Mouse (Mus musculus) forebrain, embryonic 11.5 days (tissue): ENCODE results near the gene Lgr5. TPM values are rescaled to one million over a fixed set of nuclear protein-coding genes. Genes with fewer than 3 reads are reported as not detected.
A peak's percentile ranks its signal among the peaks of the same experiment; 100 is the strongest.

Experiments
- ATAC-seq: fragments of 200-750 bp; cut with Nextera tagmentation; replicated peaks from 2 replicates; pipeline ENCODE4 v1.8.0; 2017; ENCODE audit warnings: moderate TSS enrichment; ENCODE audit not compliant: low FRiP score
- DNase-seq: peaks from one replicate; pipeline ENCODE4 v3.0.0-alpha.2; 2017; ENCODE audit warnings: low spot score
- H3K27ac ChIP-seq: fragments of 300-500 bp; sonication (generic); 2 replicates; pipeline ENCODE4 v1.5.1; 2014; ENCODE audit warnings: low read depth, low read length
- H3K27me3 ChIP-seq: fragments of 300-500 bp; sonication (generic); 2 replicates; pipeline ENCODE4 v1.6.1; 2014; ENCODE audit warnings: mild to moderate bottlenecking, low read length, mixed read lengths; ENCODE audit not compliant: control insufficient read depth, insufficient read depth
- H3K36me3 ChIP-seq: fragments of 300-500 bp; sonication (generic); 2 replicates; pipeline ENCODE4 v1.6.1; 2014; ENCODE audit warnings: mild to moderate bottlenecking, low read length, moderate library complexity, mixed read lengths; ENCODE audit not compliant: control insufficient read depth, insufficient read depth
- H3K4me1 ChIP-seq: fragments of 300-500 bp; sonication (generic); replicated peaks from 2 replicates; pipeline ENCODE4 v1.6.1; 2014; ENCODE audit warnings: low read length, mixed read lengths; ENCODE audit not compliant: control insufficient read depth, insufficient read depth
- H3K4me2 ChIP-seq: fragments of 300-500 bp; sonication (generic); 2 replicates; pipeline ENCODE4 v1.6.1; 2014; ENCODE audit warnings: low read depth, mild to moderate bottlenecking, low read length, moderate library complexity, mixed read lengths; ENCODE audit not compliant: severe bottlenecking
- H3K4me3 ChIP-seq: fragments of 300-500 bp; sonication (generic); 2 replicates; pipeline ENCODE4 v1.5.1; 2014; ENCODE audit warnings: low read depth, low read length
- H3K9ac ChIP-seq: fragments of 300-500 bp; sonication (generic); 2 replicates; pipeline ENCODE4 v1.6.1; 2014; ENCODE audit warnings: low read length
- H3K9me3 ChIP-seq: fragments of 300-500 bp; sonication (generic); 2 replicates; pipeline ENCODE4 v1.6.1; 2016; ENCODE audit warnings: low read length, mixed read lengths; ENCODE audit not compliant: control insufficient read depth
- WGBS: fragments of 180-500 bp; shearing (Covaris S2); extraction: QIAGEN DNeasy Blood & Tissue Kit; methylation state at CpG from one replicate; pipeline ENCODE4 v1.1.7; 2014; 5-methylcytosine and 5-hydroxymethylcytosine counted together
- polyA plus RNA-seq: library from polyadenylated mRNA; unstranded; fragments of >200 nt; fragmentation: Nextera tagmentation; extraction: Ambion mirVana; gene quantifications from 2 replicates; pipeline ENCODE4 v1.2.1, GENCODE M21; 2014

Gene Lgr5
- polyA plus RNA-seq, 1 experiment from 2014 or later, result 0.94 TPM

DNA sequence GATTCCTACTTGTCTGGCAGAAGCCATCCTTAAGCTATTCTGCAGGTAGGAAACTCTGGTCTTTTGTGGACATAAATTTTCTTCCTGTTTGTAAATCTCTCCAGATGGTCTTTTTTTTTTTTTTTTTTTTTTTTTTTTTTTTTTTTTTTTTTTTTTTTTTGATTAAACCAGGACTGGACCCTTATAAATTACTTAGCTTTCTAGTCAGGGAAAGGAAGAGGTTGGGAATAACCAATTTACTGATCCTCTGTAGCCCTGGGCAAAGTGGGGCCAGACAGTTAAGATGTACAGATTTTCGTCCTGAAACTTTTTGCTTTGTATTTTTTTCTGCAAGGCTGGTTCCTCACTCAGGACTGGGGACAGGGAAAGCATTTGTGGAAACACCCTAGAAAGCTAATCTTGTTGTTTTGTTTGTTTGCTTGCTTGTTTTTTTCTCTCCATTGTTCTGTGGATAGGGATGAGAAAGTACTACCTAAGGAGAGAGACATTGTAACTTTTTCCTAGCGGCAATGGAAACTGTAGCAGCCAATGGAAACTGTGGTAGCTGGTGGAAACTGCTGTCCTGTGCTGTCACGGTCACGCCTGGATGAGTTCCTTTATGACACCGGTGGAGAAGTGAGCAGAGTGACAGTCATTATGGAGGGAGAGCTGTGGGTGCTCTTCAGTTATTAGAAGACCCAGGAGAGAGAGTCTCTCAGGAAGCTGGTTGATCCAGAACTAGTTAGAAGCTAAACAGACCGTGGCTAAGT lies 114.2 kb downstream of the Lgr5 start:
- no peak overlapping the region for H3K27ac ChIP-seq
- H3K9me3 ChIP-seq, result no peaks in the 10 kb centered on the region
- H3K4me1 ChIP-seq, result 0 out of 2 replicates have a peak, but pooled peaks cover 2% of the 10 kb centered on the region
- H3K9ac ChIP-seq, result no peak overlapping the region
- 79% methylated on average over 6 of the region's 6 CpGs for WGBS
- ATAC-seq (no peak), DNase-seq (no peak)
- peaks cover 40% of the 10 kb centered on the region for H3K27me3 ChIP-seq
- H3K36me3 ChIP-seq, result no peaks in the 10 kb centered on the region
- no peak overlapping the region for H3K4me3 ChIP-seq
- no peak overlapping the region for H3K4me2 ChIP-seq

DNA sequence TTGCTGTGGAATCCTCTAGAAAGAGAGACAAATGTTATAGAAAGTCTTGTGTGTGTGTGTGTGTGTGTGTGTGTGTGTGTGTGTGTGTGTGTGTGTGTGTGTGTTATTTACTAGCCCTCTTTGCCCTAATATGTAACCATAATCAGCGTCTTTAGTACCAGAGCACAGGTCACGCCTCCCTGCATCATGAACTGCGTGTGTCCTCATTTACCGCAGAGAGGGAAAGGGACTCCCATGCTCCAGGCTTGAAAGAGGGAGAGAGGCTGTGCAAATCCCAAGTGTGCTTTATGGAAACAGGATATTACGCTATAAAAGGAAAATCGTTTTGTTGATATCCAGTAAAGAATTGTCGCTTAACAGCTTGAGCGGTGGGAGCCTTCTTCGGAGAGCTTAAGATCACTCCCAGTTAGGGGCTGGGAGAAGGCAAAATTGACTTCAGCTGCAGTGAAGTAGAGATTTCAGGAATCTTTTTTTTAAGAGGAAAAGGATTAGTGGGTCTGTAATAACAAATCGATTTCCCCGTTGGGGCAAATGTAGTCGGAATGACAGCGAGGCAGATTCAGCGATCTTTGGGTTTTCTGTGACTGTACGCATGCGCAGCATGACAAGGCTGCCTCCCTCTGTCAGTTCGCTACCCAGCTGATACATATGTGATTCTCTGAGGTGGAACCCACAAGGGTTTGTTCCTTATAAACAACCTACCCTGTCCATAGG lies 116.8 kb downstream of the Lgr5 start:
- peaks cover 53% of the 10 kb centered on the region for H3K27me3 ChIP-seq
- peak overlapping the region; percentile 12; the same call in 1 of the 2 replicates for H3K4me3 ChIP-seq
- H3K27ac ChIP-seq, result no peak overlapping the region
- no peaks in the 10 kb centered on the region for H3K9me3 ChIP-seq
- H3K4me2 ChIP-seq, result peak overlapping the region; percentile 36; the same call in 1 of the 2 replicates
- H3K9ac ChIP-seq, result no peak overlapping the region
- no peaks in the 10 kb centered on the region for H3K36me3 ChIP-seq
- H3K4me1 ChIP-seq, result no peaks in the 10 kb centered on the region
- 46% methylated on average over 17 of the region's 17 CpGs for WGBS
- DNase-seq, result no peak
- no peak for ATAC-seq

DNA sequence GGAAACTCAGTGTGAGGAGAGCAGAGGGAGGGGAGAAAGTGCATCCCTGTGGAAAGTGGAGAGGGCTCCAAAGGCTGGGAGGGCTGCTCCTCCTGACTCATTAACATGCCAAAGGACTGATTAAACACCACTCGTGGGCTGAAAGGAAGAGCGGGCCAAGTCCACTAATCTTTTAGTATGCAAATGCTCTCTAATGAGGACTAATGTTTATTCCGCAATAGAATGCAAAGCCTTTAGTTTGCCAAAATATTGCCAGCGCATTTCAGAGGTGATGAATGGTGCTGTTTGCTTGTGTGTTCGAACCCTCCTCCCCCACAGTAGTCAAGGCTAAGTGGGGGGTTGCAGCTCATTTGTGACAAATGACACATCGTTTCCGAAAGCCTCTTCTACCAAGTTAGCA lies 118.5 kb downstream of the Lgr5 start:
- DNase-seq (peak; percentile 73), ATAC-seq (peak; percentile 91)
- Histone ChIP-seq H3K4me1 (no peaks in the 10 kb centered on the region), H3K4me3 (no peak overlapping the region), H3K27ac (no peak overlapping the region), H3K27me3 (peaks cover 58% of the 10 kb centered on the region), H3K36me3 (no peaks in the 10 kb centered on the region), H3K9me3 (no peaks in the 10 kb centered on the region), H3K9ac (no peak overlapping the region), H3K4me2 (no peak overlapping the region)
- 11% methylated on average over 7 of the region's 7 CpGs for WGBS

GRCm38 (mm10) chr10:115468632-115469031 lies 118.9 kb downstream of the Lgr5 start:
- no peak overlapping the region for H3K4me2 ChIP-seq
- peaks cover 54% of the 10 kb centered on the region for H3K27me3 ChIP-seq
- H3K9me3 ChIP-seq, result no peaks in the 10 kb centered on the region
- H3K4me1 ChIP-seq, result no peaks in the 10 kb centered on the region
- DNase-seq, result no peak
- WGBS, result 41% methylated on average over 7 of the region's 7 CpGs
- no peak overlapping the region for H3K4me3 ChIP-seq
- no peak overlapping the region for H3K27ac ChIP-seq
- ATAC-seq, result peak; percentile 34
- no peaks in the 10 kb centered on the region for H3K36me3 ChIP-seq
- no peak overlapping the region for H3K9ac ChIP-seq

DNA sequence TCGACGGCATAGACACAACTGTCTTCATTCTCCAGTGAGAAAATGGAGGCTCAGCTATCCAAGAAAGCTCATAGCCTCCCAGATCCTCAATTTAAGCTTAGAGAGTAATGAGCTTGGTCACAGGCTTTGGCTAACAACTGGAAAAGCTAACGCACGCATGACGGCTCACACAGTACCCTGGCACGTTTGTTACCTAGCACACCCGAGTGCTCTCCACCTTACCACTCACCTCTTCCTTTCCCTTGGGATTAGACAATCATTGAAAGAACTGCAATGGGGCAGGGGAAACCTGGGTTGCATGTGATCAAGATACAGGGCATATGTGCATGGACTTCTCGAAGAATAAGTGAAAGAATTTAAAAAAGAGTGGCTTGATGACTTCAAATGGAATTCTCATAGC lies 119.6 kb downstream of the Lgr5 start:
- Histone ChIP-seq H3K27me3 (peaks cover 51% of the 10 kb centered on the region), H3K4me2 (no peak overlapping the region), H3K4me3 (no peak overlapping the region), H3K4me1 (no peaks in the 10 kb centered on the region), H3K9ac (no peak overlapping the region), H3K36me3 (no peaks in the 10 kb centered on the region), H3K27ac (no peak overlapping the region), H3K9me3 (no peaks in the 10 kb centered on the region)
- DNase-seq, result no peak
- no peak for ATAC-seq
- 92% methylated on average over 8 of the region's 8 CpGs for WGBS

- no peaks in the 10 kb centered on the region for H3K36me3 ChIP-seq
- no peaks in the 10 kb centered on the region for H3K9me3 ChIP-seq
- no peak overlapping the region for H3K4me3 ChIP-seq
- H3K27me3 ChIP-seq, result peaks cover 41% of the 10 kb centered on the region
- WGBS, result 84% methylated on average over 6 of the region's 6 CpGs
- ATAC-seq, result no peak
- H3K27ac ChIP-seq, result no peak overlapping the region
- H3K4me2 ChIP-seq, result no peak overlapping the region
- no peak for DNase-seq
- no peaks in the 10 kb centered on the region for H3K4me1 ChIP-seq
- H3K9ac ChIP-seq, result no peak overlapping the region
Measured at GRCm38 (mm10) chr10:115465778-115466177, 121.8 kb downstream of the Lgr5 start.

GRCm38 (mm10) chr10:115465072-115465471 lies 122.5 kb downstream of the Lgr5 start:
- Histone ChIP-seq H3K9ac (no peak overlapping the region), H3K27me3 (peaks cover 35% of the 10 kb centered on the region)

DNA sequence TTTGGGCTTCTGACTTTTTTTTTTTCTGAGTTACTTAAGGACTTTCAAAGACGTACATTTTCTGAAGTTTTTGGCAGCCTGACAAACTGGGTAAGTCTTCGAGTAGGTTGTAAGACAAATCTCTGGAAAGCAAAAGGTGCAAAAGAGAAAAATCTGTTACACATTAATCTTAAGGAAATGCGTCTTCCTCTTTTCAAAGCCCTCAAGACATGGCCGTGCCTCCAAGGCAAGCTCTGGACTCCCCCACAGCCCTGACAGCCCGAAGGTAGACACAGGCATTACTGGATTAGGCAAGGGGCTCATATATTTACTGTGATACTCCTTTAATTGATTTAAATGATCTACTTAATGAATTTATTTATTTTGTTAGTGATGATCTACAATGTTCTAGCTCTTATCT lies 124.9 kb downstream of the Lgr5 start:
- Histone ChIP-seq H3K4me3 (no peak overlapping the region), H3K9ac (no peak overlapping the region), H3K9me3 (no peaks in the 10 kb centered on the region), H3K36me3 (no peaks in the 10 kb centered on the region), H3K27ac (no peak overlapping the region), H3K27me3 (peaks cover 21% of the 10 kb centered on the region), H3K4me1 (no peaks in the 10 kb centered on the region), H3K4me2 (no peak overlapping the region)
- 81% methylated on average over 5 of the region's 5 CpGs for WGBS
- no peak for DNase-seq
- no peak for ATAC-seq

More at GRCm38 (mm10) chr10:115465072-115465471, 122.5 kb downstream of the Lgr5 start:
- no peaks in the 10 kb centered on the region for H3K4me1 ChIP-seq
- 91% methylated on average over 7 of the region's 7 CpGs for WGBS
- ATAC-seq, result no peak
- H3K27ac ChIP-seq, result no peak overlapping the region
- no peak overlapping the region for H3K4me2 ChIP-seq
- no peak overlapping the region for H3K4me3 ChIP-seq
- DNase-seq, result no peak
- H3K36me3 ChIP-seq, result no peaks in the 10 kb centered on the region
- H3K9me3 ChIP-seq, result no peaks in the 10 kb centered on the region
